Mouse (Mus musculus) G1E (cell line): ENCODE data around the gene Tiam2. TPM values are rescaled to one million over a fixed set of nuclear protein-coding genes. Genes with fewer than 3 reads are reported as not detected.

Source experiments
- ATAC-seq: 2 replicates; pipeline ENCODE4 v1.8.0; 2016; ENCODE audit warnings: mild to moderate bottlenecking; ENCODE audit not compliant: insufficient number of reproducible peaks, poor library complexity, low FRiP score, severe bottlenecking; ENCODE audit errors: extremely low read depth
- DNase-seq: peaks from one replicate; pipeline ENCODE4 v3.0.0; 2012; ENCODE audit warnings: low spot score
- H3K27me3 ChIP-seq: 2 replicates; pipeline ENCODE4 v1.6.1; 2012; ENCODE audit warnings: mild to moderate bottlenecking, low read length, inconsistent platforms; ENCODE audit not compliant: insufficient read depth
- H3K36me3 ChIP-seq: replicated peaks from 2 replicates; pipeline ENCODE3; 2012; ENCODE audit warnings: mild to moderate bottlenecking, inconsistent platforms
- H3K4me1 ChIP-seq: 2 replicates; pipeline ENCODE4 v1.6.1; 2012; ENCODE audit warnings: low read depth, low read length, inconsistent platforms, mixed read lengths; ENCODE audit not compliant: insufficient read depth
- H3K4me3 ChIP-seq: 2 replicates; pipeline ENCODE4 v1.5.1; 2012; ENCODE audit warnings: low read depth, mild to moderate bottlenecking, inconsistent platforms, low read length, moderate library complexity, mixed read lengths
- H3K9me3 ChIP-seq: replicated peaks from 2 replicates; pipeline ENCODE4 v1.6.1; 2012; ENCODE audit warnings: inconsistent platforms
- CTCF ChIP-seq: IDR thresholded peaks from 2 replicates; pipeline ENCODE4 v1.5.1; 2012; ENCODE audit warnings: low read depth, low read length, inconsistent platforms, mixed read lengths
- GATA1 ChIP-seq: IDR thresholded peaks from 2 replicates; pipeline ENCODE4 v1.6.1; 2012; ENCODE audit warnings: borderline replicate concordance, low read length, inconsistent platforms, mixed read lengths
- GATA2 ChIP-seq: IDR thresholded peaks from 2 replicates; pipeline ENCODE4 v1.6.1; 2012; ENCODE audit warnings: low read depth, low read length, inconsistent platforms, borderline replicate concordance
- POLR2AphosphoS5 ChIP-seq: IDR thresholded peaks from 2 replicates; pipeline ENCODE4 v1.6.1; 2012; ENCODE audit warnings: low read depth, low read length, inconsistent platforms; ENCODE audit not compliant: insufficient replicate concordance
- TAL1 ChIP-seq: conservative IDR thresholded peaks from 2 replicates; pipeline ENCODE4 v1.6.1; 2012; ENCODE audit warnings: low read depth, low read length, inconsistent platforms, mixed read lengths
- polyA plus RNA-seq: library from polyadenylated mRNA; stranded (reverse); fragments of >175 nt; gene quantifications from 2 replicates; pipeline ENCODE4 v1.2.3, GENCODE M21; 2012
- total RNA-seq, 2 experiments: library from RNA; stranded (forward) in 1 of 2; stranded (reverse) in 1 of 2; fragments of 200-1000 nt in 1 of 2; fragments of >200 nt in 1 of 2; fragmentation: Nextera tagmentation in 1 of 2; gene quantifications; 2 replicates each; pipeline ENCODE4 v1.2.3; 2014 to 2017

Tiam2 gene
- total and polyA plus RNA-seq, 3 experiments = 0.49 TPM; not detected in 2

DNA sequence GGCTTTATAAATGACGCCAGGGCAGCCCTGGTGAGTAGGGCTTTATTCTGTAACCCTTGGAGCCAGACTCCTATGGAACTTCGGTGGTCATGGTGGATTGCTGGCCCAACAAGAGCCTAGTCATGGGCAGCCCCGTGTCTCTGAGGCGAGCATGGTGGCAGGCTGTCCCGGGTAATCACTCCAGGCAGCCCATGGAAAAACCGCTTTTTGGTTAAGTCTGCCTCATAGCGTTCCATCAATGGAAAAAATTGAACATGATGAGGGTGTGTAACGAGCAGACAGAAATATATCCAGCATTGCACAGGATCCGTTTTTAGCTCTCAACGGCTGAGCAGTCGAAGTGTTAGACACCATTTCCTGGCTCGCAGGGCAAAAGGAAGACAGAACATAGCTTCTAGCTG is 70.5 kb downstream of the Tiam2 start:
- peaks cover 9% of the 10 kb centered on the region; the same call in 1 of the 2 replicates for H3K27me3 ChIP-seq
- no peak overlapping the region for H3K4me3 ChIP-seq
- TF ChIP-seq GATA2 = no peak
- no peak for TF ChIP-seq CTCF
- no peak for TF ChIP-seq TAL1
- no peak for TF ChIP-seq POLR2AphosphoS5
- no peak for TF ChIP-seq GATA1
- no peaks in the 10 kb centered on the region for H3K4me1 ChIP-seq
- H3K36me3 ChIP-seq = no peaks in the 10 kb centered on the region
- ATAC-seq = no peak
- no peak for DNase-seq
- no peaks in the 10 kb centered on the region for H3K9me3 ChIP-seq

DNA sequence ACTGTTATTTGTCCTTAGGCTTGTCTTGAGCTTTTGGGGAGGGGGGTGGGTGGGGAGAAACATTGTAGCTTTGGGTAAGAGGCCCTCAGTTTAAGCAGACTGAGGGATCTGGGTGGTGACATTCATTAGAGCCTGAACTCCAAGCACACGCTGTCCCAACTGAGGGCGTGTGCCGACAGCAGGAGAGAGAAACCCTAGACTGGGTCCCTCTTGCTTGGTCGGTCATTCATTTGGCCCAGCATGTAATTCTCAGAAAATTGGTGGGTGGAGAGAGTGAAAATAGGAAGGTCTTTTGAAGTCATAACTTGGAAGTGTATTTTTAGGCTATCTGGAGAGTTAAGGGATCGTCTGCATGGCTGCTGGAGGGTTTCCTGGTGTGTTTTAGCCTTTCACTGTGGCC is 71.5 kb downstream of the Tiam2 start:
- TF ChIP-seq POLR2AphosphoS5 (no peak), GATA1 (no peak), CTCF (no peak)

DNA sequence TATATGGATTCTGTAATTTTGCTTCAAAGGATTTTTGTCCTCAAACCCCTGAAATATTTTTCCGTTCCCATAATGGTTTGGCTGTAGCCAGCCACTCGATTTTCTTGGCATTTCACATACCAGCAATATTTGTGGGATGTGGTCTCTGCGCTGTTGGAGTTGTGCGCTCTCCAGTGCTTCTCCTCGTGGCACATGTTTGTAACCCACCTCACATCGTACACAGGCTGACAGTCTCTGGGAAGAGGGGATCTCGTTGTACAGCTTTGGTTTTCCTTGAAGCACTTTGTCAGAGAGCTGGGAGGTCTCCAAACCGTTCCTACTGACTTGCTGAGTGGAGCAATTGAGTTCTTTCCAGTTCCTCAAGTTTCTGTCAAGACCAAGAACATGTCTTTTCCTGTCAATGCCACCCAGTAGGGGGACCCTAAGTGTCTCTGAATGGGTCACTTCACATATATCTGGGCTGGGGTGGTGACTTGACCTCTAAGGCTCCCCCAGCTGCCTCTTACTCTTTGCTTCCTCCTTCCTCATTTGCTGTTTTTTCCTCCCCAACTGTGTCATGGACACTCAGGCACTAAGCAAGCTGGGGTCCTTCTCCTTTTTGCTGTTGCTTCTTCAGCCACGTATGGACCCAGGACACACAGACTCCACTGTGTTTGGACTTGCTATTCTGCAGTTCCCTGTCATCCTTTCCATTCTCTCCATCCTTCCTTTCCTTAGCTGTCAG is 79.1 kb downstream of the Tiam2 start:
- ATAC-seq = no peak
- TF ChIP-seq GATA1 (no peak), TAL1 (no peak), CTCF (no peak), GATA2 (no peak), POLR2AphosphoS5 (no peak)
- Histone ChIP-seq H3K4me3 (no peak overlapping the region), H3K27me3 (peaks cover 8% of the 10 kb centered on the region; the same call in 1 of the 2 replicates), H3K36me3 (no peaks in the 10 kb centered on the region), H3K9me3 (no peaks in the 10 kb centered on the region), H3K4me1 (no peaks in the 10 kb centered on the region)
- no peak for DNase-seq

More for the DNA sequence above, 71.5 kb downstream of the Tiam2 start:
- H3K36me3 ChIP-seq = no peaks in the 10 kb centered on the region
- H3K27me3 ChIP-seq = peaks cover 9% of the 10 kb centered on the region; the same call in 1 of the 2 replicates
- DNase-seq = no peak
- no peaks in the 10 kb centered on the region for H3K9me3 ChIP-seq
- H3K4me3 ChIP-seq = no peak overlapping the region
- no peaks in the 10 kb centered on the region for H3K4me1 ChIP-seq
- ATAC-seq = no peak

DNA sequence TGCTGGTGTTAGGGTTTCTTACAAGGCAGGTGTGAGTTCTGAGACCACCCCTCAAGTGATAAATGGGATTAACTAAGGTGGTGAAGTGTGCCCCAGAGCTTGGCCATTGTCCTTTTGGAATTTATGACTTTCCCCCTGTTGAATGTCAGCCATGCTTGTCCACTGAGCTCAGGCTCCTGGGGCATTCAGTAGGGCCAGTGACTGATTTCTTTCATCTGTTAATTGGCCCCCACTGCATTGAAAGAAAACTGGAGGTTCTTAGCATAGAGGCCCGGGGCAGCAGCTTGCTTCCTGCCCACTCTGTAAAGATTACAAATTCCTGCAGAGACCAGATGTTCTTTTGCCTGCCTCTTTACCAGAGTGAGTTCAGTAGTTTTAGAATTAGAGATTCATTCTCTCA is 80.7 kb downstream of the Tiam2 start:
- DNase-seq (no peak), ATAC-seq (no peak)
- Histone ChIP-seq H3K27me3 (0 out of 2 replicates have a peak, but pooled peaks cover 2% of the 10 kb centered on the region), H3K36me3 (no peaks in the 10 kb centered on the region), H3K4me1 (no peaks in the 10 kb centered on the region), H3K9me3 (no peaks in the 10 kb centered on the region), H3K4me3 (no peak overlapping the region)
- TF ChIP-seq TAL1 = no peak
- no peak for TF ChIP-seq GATA2
- no peak for TF ChIP-seq GATA1

DNA sequence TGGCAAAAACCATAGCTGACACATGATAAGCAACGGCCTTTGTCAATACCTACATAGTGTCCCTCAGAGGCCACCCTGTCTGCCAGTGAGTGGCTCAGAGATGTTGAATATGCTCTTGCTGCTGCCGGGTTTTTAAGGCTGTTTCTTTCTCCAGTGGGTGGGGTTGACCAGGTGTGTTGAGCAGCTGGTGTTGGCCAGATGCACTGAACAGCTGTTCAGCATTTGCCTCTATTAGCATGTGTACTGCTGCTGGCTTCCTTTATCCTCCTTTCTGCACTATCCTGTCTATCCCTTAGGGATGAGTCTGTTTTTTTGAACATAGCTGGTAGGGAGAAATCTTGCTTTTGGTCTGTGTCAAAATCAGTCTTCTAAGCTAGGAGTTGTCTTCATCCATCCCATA is 83.9 kb downstream of the Tiam2 start:
- H3K4me3 ChIP-seq = no peak overlapping the region
- no peaks in the 10 kb centered on the region for H3K36me3 ChIP-seq
- TF ChIP-seq POLR2AphosphoS5 = no peak
- TF ChIP-seq GATA1 = no peak
- TF ChIP-seq CTCF = no peak
- ATAC-seq (no peak), DNase-seq (no peak)
- no peaks in the 10 kb centered on the region for H3K4me1 ChIP-seq
- peaks cover 9% of the 10 kb centered on the region; the same call in 1 of the 2 replicates for H3K27me3 ChIP-seq
- H3K9me3 ChIP-seq = no peaks in the 10 kb centered on the region

DNA sequence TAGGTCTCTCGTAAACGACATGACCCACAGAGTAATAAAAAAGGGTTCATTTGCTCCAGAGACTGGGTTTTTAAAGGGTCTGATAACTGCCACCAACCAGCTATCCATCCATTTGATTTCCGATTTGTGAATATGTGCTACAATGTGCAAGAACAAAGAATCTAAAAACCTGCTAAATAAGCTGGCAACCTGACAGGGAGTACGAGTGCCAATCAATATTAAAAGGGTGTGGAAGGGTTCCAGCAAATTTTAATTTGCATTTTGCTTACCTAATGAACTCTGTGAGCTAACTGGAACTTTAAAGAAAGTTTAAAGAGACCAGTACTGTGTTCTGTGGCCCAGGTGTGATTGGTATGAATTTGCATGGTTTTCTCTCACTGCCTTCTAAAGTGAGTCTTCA is 86.4 kb downstream of the Tiam2 start:
- no peak overlapping the region for H3K4me3 ChIP-seq
- H3K27me3 ChIP-seq = peaks cover 10% of the 10 kb centered on the region; the same call in 1 of the 2 replicates
- TF ChIP-seq GATA2 (no peak), POLR2AphosphoS5 (no peak), TAL1 (no peak), GATA1 (no peak), CTCF (no peak)
- H3K36me3 ChIP-seq = no peaks in the 10 kb centered on the region
- DNase-seq (no peak), ATAC-seq (no peak)
- no peaks in the 10 kb centered on the region for H3K9me3 ChIP-seq
- no peaks in the 10 kb centered on the region for H3K4me1 ChIP-seq

DNA sequence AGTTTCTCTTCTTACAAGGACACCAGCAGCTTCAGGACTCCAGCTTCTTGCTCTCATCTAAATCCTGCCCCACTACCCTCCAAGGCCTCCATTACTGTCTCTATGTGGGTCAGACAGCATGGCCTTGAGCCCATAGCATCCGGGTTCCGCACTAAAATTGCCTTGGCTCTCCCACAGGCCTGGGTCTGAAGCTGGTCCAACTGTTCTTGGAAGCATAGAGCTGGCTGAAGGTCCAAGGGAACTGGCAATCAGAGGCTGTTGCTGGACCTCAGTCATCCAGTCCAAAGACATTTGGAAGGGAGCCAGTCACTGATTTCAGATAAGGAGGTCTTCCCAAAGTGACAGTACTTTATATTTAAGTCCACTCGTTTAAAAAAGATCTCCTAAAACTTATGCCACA is 89.2 kb downstream of the Tiam2 start:
- no peak for ATAC-seq
- no peaks in the 10 kb centered on the region for H3K36me3 ChIP-seq

More for the DNA sequence above, 89.2 kb downstream of the Tiam2 start:
- DNase-seq = no peak
- Histone ChIP-seq H3K4me3 (no peak overlapping the region), H3K4me1 (no peaks in the 10 kb centered on the region), H3K27me3 (peaks cover 12% of the 10 kb centered on the region; the same call in 1 of the 2 replicates), H3K9me3 (no peaks in the 10 kb centered on the region)
- TF ChIP-seq CTCF = no peak
- TF ChIP-seq POLR2AphosphoS5 = no peak
- TF ChIP-seq GATA1 = no peak
- no peak for TF ChIP-seq GATA2
- no peak for TF ChIP-seq TAL1
